Mouse (Mus musculus) MEL (cell line): Measurements from ENCODE around the gene Hmg20b. TPM values are rescaled to one million over a fixed set of nuclear protein-coding genes. Genes with fewer than 3 reads are reported as not detected.
A peak's percentile ranks its signal among the peaks of the same experiment; 100 is the strongest.

Source experiments
- DNase-seq: peaks from one replicate; pipeline ENCODE4 v3.0.0; 2011; ENCODE audit warnings: low read depth, low spot score
- H3K27ac ChIP-seq: 2 replicates; pipeline ENCODE4 v1.5.1; 2012; ENCODE audit warnings: low read depth, mild to moderate bottlenecking, control low read depth, low read length, moderate library complexity; ENCODE audit not compliant: control insufficient read depth
- H3K27me3 ChIP-seq, 2 experiments: fragments of 150-350 bp in 1 of 2; sonication (generic) in 1 of 2; 2 replicates each; pipeline ENCODE4 v1.6.1; 2012; ENCODE audit warnings: low read length in 2 of 2, mild to moderate bottlenecking in 2 of 2, improper control_type of control experiment in 1 of 2, moderate library complexity in 1 of 2; ENCODE audit not compliant: insufficient read depth in 2 of 2, control insufficient read depth in 1 of 2
- H3K36me3 ChIP-seq, 2 experiments: 2 replicates each; pipeline ENCODE4 v1.6.1; 2012 to 2014; ENCODE audit warnings: low read length in 2 of 2, improper control_type of control experiment in 1 of 2, inconsistent platforms in 1 of 2, mild to moderate bottlenecking in 1 of 2; ENCODE audit not compliant: insufficient read depth in 2 of 2, control insufficient read depth in 1 of 2
- H3K4me1 ChIP-seq, 2 experiments: fragments of 150-350 bp in 1 of 2; sonication (generic) in 1 of 2; 2 replicates each; pipeline ENCODE4 v1.6.1; 2012; ENCODE audit warnings: low read length in 2 of 2, improper control_type of control experiment in 1 of 2, mild to moderate bottlenecking in 1 of 2; ENCODE audit not compliant: insufficient read depth in 2 of 2, control insufficient read depth in 1 of 2
- H3K4me3 ChIP-seq, 2 experiments: fragments of 150-350 bp in 1 of 2; sonication (generic) in 1 of 2; 2 replicates each; pipeline ENCODE4 v1.5.1; 2012; ENCODE audit warnings: low read depth in 2 of 2, low read length in 2 of 2, mild to moderate bottlenecking in 2 of 2, moderate library complexity in 2 of 2, control low read depth in 1 of 2, improper control_type of control experiment in 1 of 2; ENCODE audit not compliant: control insufficient read depth in 1 of 2, insufficient read depth in 1 of 2
- H3K79me2 ChIP-seq: 2 replicates; pipeline ENCODE4 v1.6.1; 2012; ENCODE audit warnings: mild to moderate bottlenecking, low read length, moderate library complexity; ENCODE audit not compliant: control insufficient read depth, poor library complexity, insufficient read depth
- H3K9ac ChIP-seq: 2 replicates; pipeline ENCODE4 v1.6.1; 2012; ENCODE audit warnings: low read depth, mild to moderate bottlenecking, control low read depth, low read length, moderate library complexity; ENCODE audit not compliant: control insufficient read depth, poor library complexity, severe bottlenecking
- H3K9me3 ChIP-seq: fragments of 150-350 bp; sonication (generic); replicated peaks from 2 replicates; pipeline ENCODE4 v1.6.1; 2012; ENCODE audit warnings: mild to moderate bottlenecking, low read length, improper control_type of control experiment, moderate library complexity; ENCODE audit not compliant: insufficient read depth
- KAT2A ChIP-seq: conservative IDR thresholded peaks from 2 replicates; pipeline ENCODE4 v1.6.1; 2012; ENCODE audit warnings: low read depth, low read length, improper control_type of control experiment, inconsistent platforms
- USF1 ChIP-seq: IDR thresholded peaks from 2 replicates; pipeline ENCODE4 v1.6.1; 2014; ENCODE audit warnings: low read depth, mild to moderate bottlenecking, inconsistent platforms, low read length, improper control_type of control experiment, moderate library complexity
- polyA plus RNA-seq, 2 experiments: library from polyadenylated mRNA; stranded (reverse) in 1 of 2; unstranded in 1 of 2; fragments of >175 nt in 1 of 2; fragments of >200 nt in 1 of 2; gene quantifications; 2 replicates each; pipeline versions ENCODE4 v1.2.1 to v1.2.4; 2012; ENCODE audit warnings: low replicate concordance in 2 of 2, low read depth in 1 of 2; ENCODE audit not compliant: insufficient read length in 2 of 2, insufficient read depth in 1 of 2, missing spikeins in 1 of 2
- total RNA-seq: library from RNA; depleted of rRNA; stranded (reverse); fragments of 300-350 nt; gene quantifications from 2 replicates; pipeline ENCODE4 v1.2.3, GENCODE M21; 2012; rRNA removed

Gene Hmg20b
- total and polyA plus RNA-seq, 3 experiments, result 27.0 to 92.7 TPM; not detected in 1

DNA sequence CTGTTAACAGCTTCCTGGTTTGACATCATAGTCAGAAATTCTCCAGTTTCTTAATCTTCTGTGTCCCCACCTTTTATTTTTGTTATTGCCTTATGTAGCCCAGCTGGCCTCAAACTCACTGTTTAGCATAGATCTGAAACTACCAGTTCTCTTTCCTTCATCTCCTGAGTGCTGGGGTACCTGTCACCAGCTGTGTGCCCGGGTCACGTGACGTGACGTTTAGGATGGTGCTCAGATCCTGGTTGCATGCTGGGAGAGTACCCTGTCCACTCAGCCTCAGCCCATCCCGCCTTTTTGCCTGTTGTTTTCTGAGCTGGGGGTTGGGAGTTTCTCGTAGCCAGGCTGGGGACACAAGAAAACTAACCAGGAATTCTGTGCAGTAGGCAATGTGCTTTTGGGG, 53.0 kb downstream of the Hmg20b start:
- Histone ChIP-seq H3K36me3 (peaks cover 0 to 10% of the 10 kb centered on the region in 2 experiments; a peak in 2 of 4 replicates), H3K27me3 (no peaks in the 10 kb centered on the region), H3K79me2 (peaks cover 77% of the 10 kb centered on the region), H3K27ac (no peak overlapping the region), H3K4me1 (peaks cover 4 to 21% of the 10 kb centered on the region in 2 experiments; a peak in 3 of 4 replicates), H3K4me3 (no peak overlapping the region), H3K9me3 (no peaks in the 10 kb centered on the region), H3K9ac (no peak overlapping the region)
- no peak for DNase-seq
- TF ChIP-seq KAT2A (no peak), USF1 (0 out of 2 replicates have a peak, but pooled peaks have one; percentile 23)

Other genes with a start within 250 kb of the Hmg20b start
Only the 30 nearest of the 32 such genes appear.
- gene Zbtb7a, start 215.3 kb downstream of the Hmg20b start, total RNA-seq, result 23.8 and 25.3 TPM in 2 replicates
- gene Zbtb7a, start 215.3 kb downstream of the Hmg20b start, polyA plus RNA-seq, result 10 to 100 TPM; 40.6 to 45.4 TPM
- 19.5 and 21.0 TPM in 2 replicates for gene Pias4, start 182.6 kb downstream of the Hmg20b start, total RNA-seq
- 10 to 100 TPM in 1 of 2 experiments, not detected in 1; 40.4 TPM for gene Pias4, start 182.6 kb downstream of the Hmg20b start, polyA plus RNA-seq
- gene Eef2, start 173.8 kb downstream of the Hmg20b start, total RNA-seq, result 2,850 and 2,863 TPM in 2 replicates
- 1,000 to 10,000 TPM; 3,442 to 4,586 TPM for gene Eef2, start 173.8 kb downstream of the Hmg20b start, polyA plus RNA-seq
- gene Dapk3, start 167.5 kb downstream of the Hmg20b start, total RNA-seq, result 42.3 and 49.2 TPM in 2 replicates
- gene Dapk3, start 167.5 kb downstream of the Hmg20b start, polyA plus RNA-seq, result 10 to 100 TPM in 1 of 2 experiments, not detected in 1; 79.1 TPM
- gene 4930442H23Rik, start 166.6 kb downstream of the Hmg20b start, total RNA-seq, result 0.13 and 0.31 TPM in 2 replicates
- under 1 TPM in 1 of 2 experiments, not detected in 1; 0.42 TPM for gene 4930442H23Rik, start 166.6 kb downstream of the Hmg20b start, polyA plus RNA-seq
- not detected in 2 replicates for gene Nmrk2, start 148.4 kb downstream of the Hmg20b start, total RNA-seq
- not detected for gene Nmrk2, start 148.4 kb downstream of the Hmg20b start, polyA plus RNA-seq
- 0.19 and 0.20 TPM in 2 replicates for gene Atcay, start 119.6 kb downstream of the Hmg20b start, total RNA-seq
- gene Atcay, start 119.6 kb downstream of the Hmg20b start, polyA plus RNA-seq, result under 1 TPM in 1 of 2 experiments, not detected in 1; 0.33 TPM
- gene Zfr2, start 117.3 kb downstream of the Hmg20b start, total RNA-seq, result 0.39 and 0.81 TPM in 2 replicates
- gene Zfr2, start 117.3 kb downstream of the Hmg20b start, polyA plus RNA-seq, result 1 to 10 TPM in 1 of 2 experiments, not detected in 1; 1.4 TPM
- 0.10 and 0.23 TPM in 2 replicates for gene Matk, start 97.5 kb downstream of the Hmg20b start, total RNA-seq
- 1 to 10 TPM in 1 of 2 experiments, not detected in 1; 1.0 TPM for gene Matk, start 97.5 kb downstream of the Hmg20b start, polyA plus RNA-seq
- gene Mrpl54, start 83.5 kb downstream of the Hmg20b start, total RNA-seq, result 137 and 150 TPM in 2 replicates
- 100 to 1,000 TPM; 157 to 421 TPM for gene Mrpl54, start 83.5 kb downstream of the Hmg20b start, polyA plus RNA-seq
- gene Apba3, start 83.5 kb downstream of the Hmg20b start, total RNA-seq, result 68.9 and 81.3 TPM in 2 replicates
- gene Apba3, start 83.5 kb downstream of the Hmg20b start, polyA plus RNA-seq, result 10 to 100 TPM in 1 of 2 experiments, not detected in 1; 73.2 TPM
- gene Tjp3, start 58.9 kb downstream of the Hmg20b start, total RNA-seq, result 2.5 and 2.9 TPM in 2 replicates
- 1 to 10 TPM in 1 of 2 experiments, not detected in 1; 4.9 TPM for gene Tjp3, start 58.9 kb downstream of the Hmg20b start, polyA plus RNA-seq
- gene Pip5k1c, start 57.5 kb downstream of the Hmg20b start, total RNA-seq, result 14.1 and 14.4 TPM in 2 replicates
- gene Pip5k1c, start 57.5 kb downstream of the Hmg20b start, polyA plus RNA-seq, result 10 to 100 TPM in 1 of 2 experiments, not detected in 1; 40.5 TPM
- gene Cactin, start 29.4 kb downstream of the Hmg20b start, total RNA-seq, result 43.5 and 47.6 TPM in 2 replicates
- gene Cactin, start 29.4 kb downstream of the Hmg20b start, polyA plus RNA-seq, result 10 to 100 TPM in 1 of 2 experiments, not detected in 1; 66.8 TPM
- 0.13 TPM in 1 of 2 replicates, not detected in the other for gene Tbxa2r, start 21.7 kb downstream of the Hmg20b start, total RNA-seq
- under 1 TPM in 1 of 2 experiments, not detected in 1; 0.31 TPM for gene Tbxa2r, start 21.7 kb downstream of the Hmg20b start, polyA plus RNA-seq
- gene Gipc3, start 7.2 kb downstream of the Hmg20b start, total RNA-seq, result not detected in 2 replicates
- not detected for gene Gipc3, start 7.2 kb downstream of the Hmg20b start, polyA plus RNA-seq
- 17.9 and 29.0 TPM in 2 replicates for gene Mfsd12, start 7.0 kb upstream of the Hmg20b start, total RNA-seq
- 10 to 100 TPM in 1 of 2 experiments, not detected in 1; 22.5 TPM for gene Mfsd12, start 7.0 kb upstream of the Hmg20b start, polyA plus RNA-seq
- 6.7 and 12.1 TPM in 2 replicates for gene 4930404N11Rik, start 15.3 kb upstream of the Hmg20b start, total RNA-seq
- gene 4930404N11Rik, start 15.3 kb upstream of the Hmg20b start, polyA plus RNA-seq, result 1 to 10 TPM in 1 of 2 experiments, not detected in 1; 3.1 TPM
- 20.7 and 24.7 TPM in 2 replicates for gene Fzr1, start 28.0 kb upstream of the Hmg20b start, total RNA-seq
- gene Fzr1, start 28.0 kb upstream of the Hmg20b start, polyA plus RNA-seq, result 100 to 1,000 TPM in 1 of 2 experiments, not detected in 1; 115 TPM
- gene Dohh, start 33.9 kb upstream of the Hmg20b start, total RNA-seq, result 153 and 157 TPM in 2 replicates
- gene Dohh, start 33.9 kb upstream of the Hmg20b start, polyA plus RNA-seq, result 100 to 1,000 TPM in 1 of 2 experiments, not detected in 1; 145 TPM
- 0.46 and 0.62 TPM in 2 replicates for gene Gm48551, start 34.0 kb upstream of the Hmg20b start, total RNA-seq
- 1 to 10 TPM in 1 of 2 experiments, not detected in 1; 2.6 TPM for gene Gm48551, start 34.0 kb upstream of the Hmg20b start, polyA plus RNA-seq
- 0.49 and 0.89 TPM in 2 replicates for gene Gm48552, start 38.5 kb upstream of the Hmg20b start, total RNA-seq
- 1 to 10 TPM in 1 of 2 experiments, not detected in 1; 1.2 TPM for gene Gm48552, start 38.5 kb upstream of the Hmg20b start, polyA plus RNA-seq
- gene Smim24, start 42.6 kb upstream of the Hmg20b start, total RNA-seq, result 6.5 and 6.7 TPM in 2 replicates
- gene Smim24, start 42.6 kb upstream of the Hmg20b start, polyA plus RNA-seq, result 10 to 100 TPM in 1 of 2 experiments, not detected in 1; 29.5 TPM
- 2.0 and 3.6 TPM in 2 replicates for gene Nfic, start 105.2 kb upstream of the Hmg20b start, total RNA-seq
- 1 to 10 TPM in 1 of 2 experiments, not detected in 1; 9.7 TPM for gene Nfic, start 105.2 kb upstream of the Hmg20b start, polyA plus RNA-seq
- 0.03 and 0.08 TPM in 2 replicates for gene Celf5, start 132.2 kb upstream of the Hmg20b start, total RNA-seq
- under 1 TPM in 1 of 2 experiments, not detected in 1; 0.38 TPM for gene Celf5, start 132.2 kb upstream of the Hmg20b start, polyA plus RNA-seq
- 120 and 136 TPM in 2 replicates for gene Ncln, start 145.9 kb upstream of the Hmg20b start, total RNA-seq
- 100 to 1,000 TPM; 215 to 276 TPM for gene Ncln, start 145.9 kb upstream of the Hmg20b start, polyA plus RNA-seq
- 1.7 and 2.1 TPM in 2 replicates for gene S1pr4, start 149.7 kb upstream of the Hmg20b start, total RNA-seq
- gene S1pr4, start 149.7 kb upstream of the Hmg20b start, polyA plus RNA-seq, result 1 to 10 TPM in 1 of 2 experiments, not detected in 1; 1.6 TPM
- gene Gna15, start 173.7 kb upstream of the Hmg20b start, total RNA-seq, result 28.2 and 33.0 TPM in 2 replicates
- gene Gna15, start 173.7 kb upstream of the Hmg20b start, polyA plus RNA-seq, result 100 to 1,000 TPM in 1 of 2 experiments, 10 to 100 TPM in 1; 23.0 to 142 TPM
- gene Gna11, start 194.7 kb upstream of the Hmg20b start, total RNA-seq, result 12.2 and 14.1 TPM in 2 replicates
- gene Gna11, start 194.7 kb upstream of the Hmg20b start, polyA plus RNA-seq, result 10 to 100 TPM in 1 of 2 experiments, not detected in 1; 18.4 TPM
- 170 and 197 TPM in 2 replicates for gene Aes, start 209.0 kb upstream of the Hmg20b start, total RNA-seq
- 100 to 1,000 TPM in 1 of 2 experiments, not detected in 1; 355 TPM for gene Aes, start 209.0 kb upstream of the Hmg20b start, polyA plus RNA-seq